Mouse (Mus musculus) layer of hippocampus, adult 2 months (tissue): ENCODE results near the gene Thrb. TPM values are rescaled to one million over a fixed set of nuclear protein-coding genes. Genes with fewer than 3 reads are reported as not detected.

Source experiments
- DNase-seq, 2 experiments: peaks; one replicate each; pipeline ENCODE4 v3.0.0; 2022; ENCODE audit warnings: low spot score in 2 of 2
- H3K27ac ChIP-seq: fragments of 200-600 bp; 2 replicates; pipeline ENCODE4 v1.8.1; 2022
- H3K4me3 ChIP-seq: fragments of 200-600 bp; 2 replicates; pipeline ENCODE4 v1.8.1; 2022; ENCODE audit warnings: mild to moderate bottlenecking
- CTCF ChIP-seq: fragments of 200-600 bp; conservative IDR thresholded peaks from 2 replicates; pipeline ENCODE4 v1.8.1; 2022; ENCODE audit warnings: antibody characterized with exemption, mild to moderate bottlenecking, moderate library complexity
- total RNA-seq, 2 experiments: library from RNA; stranded (reverse); gene quantifications; 2 replicates each; pipeline ENCODE4 v1.2.3; 2021

Thrb gene
- total RNA-seq, 2 experiments from 2014 or later, result 42.8 to 45.0 TPM

GRCm38 (mm10) chr14:17756732-17757131, 96.7 kb downstream of the Thrb start:
- no peak for DNase-seq
- Histone ChIP-seq H3K4me3 (no peak overlapping the region), H3K27ac (no peak overlapping the region)
- TF ChIP-seq CTCF, result no peak

GRCm38 (mm10) chr14:17767987-17768386, 107.9 kb downstream of the Thrb start:
- no peak for TF ChIP-seq CTCF
- no peak for DNase-seq
- H3K27ac ChIP-seq, result no peak overlapping the region

GRCm38 (mm10) chr14:17774404-17774803, 114.3 kb downstream of the Thrb start:
- no peak overlapping the region for H3K27ac ChIP-seq
- no peak for DNase-seq
- TF ChIP-seq CTCF, result no peak
- no peak overlapping the region for H3K4me3 ChIP-seq

More at GRCm38 (mm10) chr14:17767987-17768386, 107.9 kb downstream of the Thrb start:
- no peak overlapping the region for H3K4me3 ChIP-seq

GRCm38 (mm10) chr14:17781921-17782320, 121.9 kb downstream of the Thrb start:
- no peak for TF ChIP-seq CTCF
- H3K4me3 ChIP-seq, result no peak overlapping the region
- DNase-seq, result no peak
- H3K27ac ChIP-seq, result no peak overlapping the region

- TF ChIP-seq CTCF, result no peak
- Histone ChIP-seq H3K4me3 (no peak overlapping the region), H3K27ac (no peak overlapping the region)
- no peak for DNase-seq
These were observed 124.2 kb downstream of the Thrb start for GRCm38 (mm10) chr14:17784207-17784806.

GRCm38 (mm10) chr14:17785370-17785769, 125.3 kb downstream of the Thrb start:
- Histone ChIP-seq H3K4me3 (no peak overlapping the region), H3K27ac (no peak overlapping the region)
- no peak for DNase-seq
- no peak for TF ChIP-seq CTCF

- Histone ChIP-seq H3K4me3 (no peak overlapping the region), H3K27ac (no peak overlapping the region)
- no peak for TF ChIP-seq CTCF
- no peak for DNase-seq
These were observed 126.2 kb downstream of the Thrb start for GRCm38 (mm10) chr14:17786249-17786648.

GRCm38 (mm10) chr14:17803934-17804602, 144.0 kb downstream of the Thrb start:
- no peak overlapping the region for H3K4me3 ChIP-seq
- DNase-seq, result no peak
- TF ChIP-seq CTCF, result no peak
- no peak overlapping the region for H3K27ac ChIP-seq

GRCm38 (mm10) chr14:17811051-17811450, 151.0 kb downstream of the Thrb start:
- no peak overlapping the region for H3K4me3 ChIP-seq
- H3K27ac ChIP-seq, result no peak overlapping the region
- no peak for TF ChIP-seq CTCF
- no peak for DNase-seq

- no peak overlapping the region for H3K27ac ChIP-seq
- no peak for DNase-seq
- no peak overlapping the region for H3K4me3 ChIP-seq
- no peak for TF ChIP-seq CTCF
These were observed 152.4 kb downstream of the Thrb start for GRCm38 (mm10) chr14:17812414-17812813.

GRCm38 (mm10) chr14:17815103-17815502, 155.0 kb downstream of the Thrb start:
- DNase-seq, result no peak
- no peak for TF ChIP-seq CTCF
- H3K4me3 ChIP-seq, result no peak overlapping the region
- no peak overlapping the region for H3K27ac ChIP-seq

- peak; percentile 51 to 73 for DNase-seq
- H3K4me3 ChIP-seq, result no peak overlapping the region
- peak overlapping the region; percentile 68 for H3K27ac ChIP-seq
- no peak for TF ChIP-seq CTCF
These were observed 158.0 kb downstream of the Thrb start for GRCm38 (mm10) chr14:17818086-17818485.

GRCm38 (mm10) chr14:17822754-17823153, 162.7 kb downstream of the Thrb start:
- no peak for TF ChIP-seq CTCF
- no peak for DNase-seq
- Histone ChIP-seq H3K27ac (no peak overlapping the region), H3K4me3 (no peak overlapping the region)

- peak in 1 of 2 experiments; percentile 29 for DNase-seq
- TF ChIP-seq CTCF, result no peak
- H3K4me3 ChIP-seq, result no peak overlapping the region
- peak overlapping the region; percentile 52 for H3K27ac ChIP-seq
These were observed 167.3 kb downstream of the Thrb start for GRCm38 (mm10) chr14:17827401-17827800.
